Mouse (Mus musculus) liver, postnatal 0 days (tissue): ENCODE measurements at regions not wholly inside any gene's neighbourhood (a gene's known extent, or its start where the extent isn't known, plus 50 kb on each side); places are given as distances from the start of the nearest gene placed in this dataset.

Experiments used
- ATAC-seq: fragments of 200-750 bp; cut with Nextera tagmentation; 2 replicates; pipeline ENCODE4 v1.8.0; 2017; ENCODE audit warnings: mild to moderate bottlenecking, moderate library complexity
- DNase-seq: peaks from one replicate; pipeline ENCODE4 v3.0.0-alpha.2; 2016
- H3K27ac ChIP-seq: fragments of 300-500 bp; sonication (generic); 2 replicates; pipeline ENCODE4 v1.5.1; 2014; ENCODE audit warnings: antibody characterized with exemption, moderate library complexity, mild to moderate bottlenecking, low read depth
- H3K27me3 ChIP-seq: fragments of 300-500 bp; sonication (generic); 2 replicates; pipeline ENCODE4 v1.6.1; 2014; ENCODE audit warnings: low read length, control low read depth, mixed read lengths; ENCODE audit not compliant: insufficient read depth
- H3K36me3 ChIP-seq: fragments of 300-500 bp; sonication (generic); replicated peaks from 2 replicates; pipeline ENCODE4 v1.6.1; 2014; ENCODE audit warnings: mild to moderate bottlenecking, control low read depth, low read length, moderate library complexity, mixed read lengths; ENCODE audit not compliant: insufficient read depth
- H3K4me1 ChIP-seq: fragments of 300-500 bp; sonication (generic); 2 replicates; pipeline ENCODE4 v1.6.1; 2014; ENCODE audit warnings: antibody characterized with exemption, mild to moderate bottlenecking, control low read depth; ENCODE audit not compliant: insufficient read depth
- H3K4me2 ChIP-seq: fragments of 300-500 bp; sonication (generic); 2 replicates; pipeline ENCODE4 v1.6.1; 2014; ENCODE audit warnings: low read depth, mild to moderate bottlenecking, low read length, moderate library complexity, mixed read lengths
- H3K4me3 ChIP-seq: fragments of 300-500 bp; sonication (generic); 2 replicates; pipeline ENCODE4 v1.5.1; 2014; ENCODE audit warnings: low read depth, low read length
- H3K9ac ChIP-seq: fragments of 300-500 bp; sonication (generic); replicated peaks from 2 replicates; pipeline ENCODE4 v1.6.1; 2014; ENCODE audit warnings: mild to moderate bottlenecking, moderate library complexity
- H3K9me3 ChIP-seq: fragments of 300-500 bp; sonication (generic); 2 replicates; pipeline ENCODE4 v1.6.1; 2016; ENCODE audit warnings: mild to moderate bottlenecking, control low read depth, low read length, mixed read lengths
- CTCF ChIP-seq: sonication (generic); IDR thresholded peaks from 2 replicates; pipeline ENCODE4 v1.5.1; 2016; ENCODE audit warnings: antibody characterized with exemption, low read depth
- EP300 ChIP-seq: IDR thresholded peaks from 2 replicates; pipeline ENCODE4 v1.6.1; 2016; ENCODE audit warnings: antibody characterized with exemption, low read depth, mild to moderate bottlenecking
- WGBS: fragments of 180-500 bp; shearing (Covaris S2); extraction: QIAGEN DNeasy Blood & Tissue Kit; methylation state at CpG from one replicate; pipeline ENCODE4 v1.1.7; 2014; ENCODE audit not compliant: insufficient replicate concordance; 5-methylcytosine and 5-hydroxymethylcytosine counted together

GRCm38 (mm10) chr7:138526143-138526542 lies 128.6 kb upstream of the Tcerg1l start:
- Histone ChIP-seq H3K9ac (no peak overlapping the region), H3K4me2 (no peak overlapping the region), H3K4me3 (no peak overlapping the region), H3K27me3 (no peaks in the 10 kb centered on the region), H3K9me3 (no peaks in the 10 kb centered on the region), H3K27ac (no peak overlapping the region), H3K4me1 (no peaks in the 10 kb centered on the region; the same call in 1 of the 2 replicates), H3K36me3 (no peaks in the 10 kb centered on the region)
- 87% methylated on average over 2 of the region's 2 CpGs for WGBS
- ATAC-seq (no peak), DNase-seq (no peak)
- TF ChIP-seq CTCF (no peak), EP300 (no peak)

GRCm38 (mm10) chr7:138524936-138525335 lies 127.4 kb upstream of the Tcerg1l start:
- no peak for TF ChIP-seq CTCF
- no peak for TF ChIP-seq EP300
- no peak for ATAC-seq
- DNase-seq: no peak
- no peaks in the 10 kb centered on the region for H3K27me3 ChIP-seq
- H3K4me2 ChIP-seq: no peak overlapping the region
- no peak overlapping the region for H3K9ac ChIP-seq
- no peaks in the 10 kb centered on the region for H3K9me3 ChIP-seq
- H3K27ac ChIP-seq: no peak overlapping the region
- H3K4me3 ChIP-seq: no peak overlapping the region
- 82% methylated on average over 3 of the region's 3 CpGs for WGBS
- H3K36me3 ChIP-seq: no peaks in the 10 kb centered on the region
- no peaks in the 10 kb centered on the region for H3K4me1 ChIP-seq

- Histone ChIP-seq H3K9me3 (no peaks in the 10 kb centered on the region), H3K27me3 (no peaks in the 10 kb centered on the region), H3K4me3 (no peak overlapping the region), H3K4me2 (no peak overlapping the region), H3K27ac (no peak overlapping the region), H3K36me3 (no peaks in the 10 kb centered on the region), H3K4me1 (no peaks in the 10 kb centered on the region), H3K9ac (no peak overlapping the region)
- DNase-seq (no peak), ATAC-seq (no peak)
- TF ChIP-seq CTCF: no peak
- TF ChIP-seq EP300: no peak
- WGBS: 80% methylated on average over 2 of the region's 2 CpGs
Measured at GRCm38 (mm10) chr7:138514171-138514570, 116.6 kb upstream of the Tcerg1l start.

- H3K4me3 ChIP-seq: no peak overlapping the region
- DNase-seq (no peak), ATAC-seq (no peak)
- H3K36me3 ChIP-seq: no peaks in the 10 kb centered on the region
- H3K27me3 ChIP-seq: no peaks in the 10 kb centered on the region
- no peak overlapping the region for H3K27ac ChIP-seq
- H3K9ac ChIP-seq: no peak overlapping the region
- no peak overlapping the region for H3K4me2 ChIP-seq
- H3K9me3 ChIP-seq: no peaks in the 10 kb centered on the region
- WGBS: 58% methylated on average over 2 of the region's 2 CpGs
- TF ChIP-seq CTCF (no peak), EP300 (no peak)
- no peaks in the 10 kb centered on the region for H3K4me1 ChIP-seq
Measured at GRCm38 (mm10) chr7:138505205-138505604, 107.7 kb upstream of the Tcerg1l start.

- Histone ChIP-seq H3K36me3 (no peaks in the 10 kb centered on the region), H3K4me3 (no peak overlapping the region), H3K9me3 (no peaks in the 10 kb centered on the region), H3K9ac (no peak overlapping the region), H3K4me1 (no peaks in the 10 kb centered on the region), H3K4me2 (no peak overlapping the region), H3K27me3 (no peaks in the 10 kb centered on the region), H3K27ac (no peak overlapping the region)
- WGBS: 66% methylated on average over 3 of the region's 3 CpGs
- no peak for TF ChIP-seq CTCF
- no peak for TF ChIP-seq EP300
- DNase-seq: no peak
- no peak for ATAC-seq
Measured at GRCm38 (mm10) chr7:138503986-138504385, 106.5 kb upstream of the Tcerg1l start.

- H3K36me3 ChIP-seq: no peaks in the 10 kb centered on the region
- ATAC-seq (no peak), DNase-seq (no peak)
- no peak overlapping the region for H3K9ac ChIP-seq
- H3K27ac ChIP-seq: no peak overlapping the region
- no peaks in the 10 kb centered on the region for H3K4me1 ChIP-seq
- H3K4me3 ChIP-seq: no peak overlapping the region
- H3K4me2 ChIP-seq: no peak overlapping the region
- TF ChIP-seq EP300 (no peak), CTCF (no peak)
- no peaks in the 10 kb centered on the region for H3K9me3 ChIP-seq
- H3K27me3 ChIP-seq: no peaks in the 10 kb centered on the region
- 71% methylated on average over 3 of the region's 3 CpGs for WGBS
Measured at GRCm38 (mm10) chr7:138503016-138503415, 105.5 kb upstream of the Tcerg1l start.

GRCm38 (mm10) chr7:138501347-138502014 lies 104.0 kb upstream of the Tcerg1l start:
- ATAC-seq: no peak
- no peak overlapping the region for H3K9ac ChIP-seq
- TF ChIP-seq EP300 (no peak), CTCF (no peak)
- no peaks in the 10 kb centered on the region for H3K36me3 ChIP-seq
- no peak for DNase-seq
- 74% methylated on average over 14 of the region's 14 CpGs for WGBS
- no peaks in the 10 kb centered on the region for H3K27me3 ChIP-seq
- H3K27ac ChIP-seq: no peak overlapping the region
- H3K9me3 ChIP-seq: no peaks in the 10 kb centered on the region
- H3K4me1 ChIP-seq: no peaks in the 10 kb centered on the region
- no peak overlapping the region for H3K4me2 ChIP-seq
- H3K4me3 ChIP-seq: no peak overlapping the region
